ENCODE assay signal across 11 mouse cellular contexts in genomic region chr5:74171768-74172167, GRCm38 (mm10). TPM values are rescaled to one million over a fixed set of nuclear protein-coding genes. Genes with fewer than 3 reads are reported as not detected.
DNase-seq lines count a peak whose midpoint lies in the region; ATAC-seq lines count a peak whose summit lies in the region.
"Had no signal": no experiment of that assay in that cellular context is flagged by ENCODE, and none has a peak within 500 bp of the region (broad histone marks: within the 10 kb centered on the region; RNA-seq: fewer than 3 reads in every experiment).

No protein-coding gene starts in this region.

- 64% methylated on average over 9 of the region's 9 CpGs for WGBS in heart, embryonic 14.5 days
- WGBS in lung, embryonic 16.5 days, result 56% methylated on average over 9 of the region's 9 CpGs
- WGBS in limb, embryonic 10.5 days, result 74% methylated on average over 9 of the region's 9 CpGs

- H3K4me1 ChIP-seq in heart, embryonic 14.5 days (ENCODE audit: control insufficient read depth in 2 of 2, insufficient read depth in 2 of 2, low read length in 2 of 2), result peaks cover 36 to 52% of the 10 kb centered on the region in 2 experiments
- H3K4me1 ChIP-seq in lung, embryonic 16.5 days (replicated peaks; ENCODE audit: control insufficient read depth, insufficient read depth, low read length), result peaks cover 41% of the 10 kb centered on the region
- peaks cover 66% of the 10 kb centered on the region for H3K4me1 ChIP-seq in limb, embryonic 10.5 days

- no peaks in the 10 kb centered on the region for H3K36me3 ChIP-seq in heart, embryonic 14.5 days (ENCODE audit: control insufficient read depth, insufficient read depth, low read length)
- H3K36me3 ChIP-seq in lung, embryonic 16.5 days (ENCODE audit: control insufficient read depth, insufficient read depth, low read length), result no peaks in the 10 kb centered on the region
- H3K36me3 ChIP-seq in limb, embryonic 10.5 days, result no peaks in the 10 kb centered on the region

- no peak overlapping the region for H3K4me3 ChIP-seq in heart, embryonic 14.5 days (ENCODE audit: control insufficient read depth in 1 of 2, insufficient read depth in 1 of 2, low read depth in 1 of 2, low read length in 2 of 2)
- no peak overlapping the region for H3K4me3 ChIP-seq in lung, embryonic 16.5 days (ENCODE audit: low read length)
- H3K4me3 ChIP-seq in limb, embryonic 10.5 days, result no peak overlapping the region

- intact Hi-C loops in heart, postnatal 10 days (cut with DNase I), result loop anchor here (5.0 kb wide), 1 partner anchor 79 kb away; no protein-coding TSS in a partner anchor

- peak overlapping the region; percentile 42; the same call in 1 of the 2 replicates for H3K4me2 ChIP-seq in heart, embryonic 14.5 days (ENCODE audit: low read length)
- H3K4me2 ChIP-seq in lung, embryonic 16.5 days (ENCODE audit: low read depth, low read length), result no peak overlapping the region

- H3K27me3 ChIP-seq in heart, embryonic 14.5 days (ENCODE audit: control insufficient read depth, insufficient read depth, low read length), result no peaks in the 10 kb centered on the region
- H3K27me3 ChIP-seq in lung, embryonic 16.5 days (ENCODE audit: control insufficient read depth, insufficient read depth, low read depth, low read length), result no peaks in the 10 kb centered on the region
- H3K27me3 ChIP-seq in limb, embryonic 10.5 days (ENCODE audit: low read depth, poor library complexity, severe bottlenecking), result no peaks in the 10 kb centered on the region

- ATAC-seq in heart, embryonic 14.5 days (ENCODE audit: insufficient number of reproducible peaks, insufficient read depth, low FRiP score, low read depth), result no peak
- no peak for ATAC-seq in lung, embryonic 16.5 days (ENCODE audit: low read depth)

- peak overlapping the region; percentile 82 to 94 for H3K27ac ChIP-seq in heart, embryonic 14.5 days (replicated peaks in 1 of 2; ENCODE audit: control insufficient read depth in 1 of 2, insufficient read depth in 1 of 2, low read depth in 2 of 2, low read length in 2 of 2)
- peak overlapping the region; percentile 84; the same call in 1 of the 2 replicates for H3K27ac ChIP-seq in lung, embryonic 16.5 days (ENCODE audit: low read length)
- H3K27ac ChIP-seq in limb, embryonic 10.5 days, result peak overlapping the region; percentile 83
- H3K27ac ChIP-seq: hindbrain, postnatal 0 days had no signal

- no peak for DNase-seq in heart, postnatal 10 days
- no peak for DNase-seq in lung, postnatal 36 days
- DNase-seq in limb, embryonic 10.5 days (ENCODE audit: low spot score), result peak; percentile 48
- peak; percentile 78 to 79 for DNase-seq in urinary bladder, postnatal 36 days (ENCODE audit: low spot score in 2 of 2)
- no peak for DNase-seq in B cell, adult 2 months
- no peak for DNase-seq in thymus, postnatal 4 days
- DNase-seq: cerebellum, adult 18-20 months; layer of hippocampus, postnatal 36 days had no signal

- H3K9me3 ChIP-seq in heart, embryonic 14.5 days (ENCODE audit: control insufficient read depth, low read length), result no peaks in the 10 kb centered on the region
- H3K9me3 ChIP-seq in lung, embryonic 16.5 days (ENCODE audit: control insufficient read depth, low read length), result no peaks in the 10 kb centered on the region
- H3K9me3 ChIP-seq in limb, embryonic 10.5 days (replicated peaks), result no peaks in the 10 kb centered on the region

- H3K9ac ChIP-seq in heart, embryonic 14.5 days (ENCODE audit: low read length), result peak overlapping the region; percentile 44
- no peak overlapping the region for H3K9ac ChIP-seq in lung, embryonic 16.5 days (ENCODE audit: low read length)

RNA-seq across cellular contexts. Expression of gene Rasl11b, which starts 23.3 kb away (rescaled TPM):
- polyA plus RNA-seq in heart, embryonic 14.5 days (2014; fragmentation: Nextera tagmentation; extraction: Ambion mirVana), result 85.9 and 92.3 TPM in 2 replicates
- 10 to 100 TPM; 46.0 to 59.9 TPM for total RNA-seq in heart, postnatal 10 days (2021)
- 182 and 188 TPM in 2 replicates for polyA plus RNA-seq in lung, embryonic 16.5 days (2015; fragmentation: Nextera tagmentation; extraction: Ambion mirVana)
- polyA plus RNA-seq in limb, embryonic 10.5 days (2016; fragmentation: Nextera tagmentation; extraction: Ambion mirVana), result 40.7 and 91.2 TPM in 2 replicates

Comparison
In these comparisons a context has a peak if more than half of its experiments do, and no peak if none do; other contexts are left out.
1. DNase-seq: peak in limb, embryonic 10.5 days (single experiment) and urinary bladder, postnatal 36 days (2 of 2); none in heart, postnatal 10 days (0 of 2), lung, postnatal 36 days (single experiment), B cell, adult 2 months (0 of 2) and thymus, postnatal 4 days (single experiment).
2. Peak in every context shown above with its lines, with median percentiles within 50 percentile points of each other: H3K27ac ChIP-seq.